Mouse (Mus musculus): Measurements from ENCODE around the gene Cldn5.

DNA sequence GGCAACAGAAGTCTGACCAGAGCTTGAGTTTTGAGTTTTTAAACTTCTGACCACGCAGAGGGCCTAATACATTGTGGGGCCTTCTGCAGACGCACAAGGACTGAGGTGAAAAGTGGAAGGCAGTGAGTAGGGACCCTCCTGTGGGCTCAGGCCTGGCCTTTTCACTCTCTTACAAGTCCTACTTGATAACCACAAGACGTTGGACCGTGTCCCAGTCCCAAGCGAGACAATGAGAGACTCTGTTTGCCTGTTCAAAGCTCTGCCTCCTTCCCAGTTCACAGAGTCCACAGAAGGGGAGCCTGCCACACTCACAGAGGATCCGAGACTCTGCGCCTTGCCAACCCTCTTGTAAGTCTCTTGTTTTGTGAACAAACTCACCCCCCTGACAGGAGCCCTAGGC, 20.0 kb downstream of the Cldn5 start:
- TF ChIP-seq CTCF (IDR thresholded peaks at IDR 0.05; ENCODE audit: low read depth, low read length) (no peak), POLR2A (IDR thresholded peaks at IDR 0.05; ENCODE audit: insufficient read depth, low read length) (no peak), EP300 (IDR thresholded peaks at IDR 0.05; ENCODE audit: insufficient read depth, low read depth, low read length) (no peak)
